Mouse (Mus musculus) ES-Bruce4 (cell line): ENCODE results near the gene Cabcoco1. TPM values are rescaled to one million over a fixed set of nuclear protein-coding genes. Genes with fewer than 3 reads are reported as not detected.

Experiments used
- H3K27ac ChIP-seq: 2 replicates; pipeline ENCODE4 v1.5.1; 2012; ENCODE audit warnings: low read length, inconsistent platforms; ENCODE audit not compliant: insufficient read depth
- H3K27me3 ChIP-seq: 2 replicates; pipeline ENCODE4 v1.6.1; 2012; ENCODE audit warnings: mild to moderate bottlenecking, low read length, inconsistent platforms; ENCODE audit not compliant: control insufficient read depth, poor library complexity, insufficient read depth, severe bottlenecking
- H3K36me3 ChIP-seq: 2 replicates; pipeline ENCODE4 v1.6.1; 2012; ENCODE audit warnings: inconsistent platforms, mild to moderate bottlenecking, low read length, moderate library complexity; ENCODE audit not compliant: control insufficient read depth, poor library complexity, insufficient read depth, severe bottlenecking
- H3K4me1 ChIP-seq: one replicate; pipeline ENCODE4 v1.8.1; 2011; ENCODE audit warnings: low read length; ENCODE audit not compliant: control insufficient read depth, insufficient read depth
- H3K4me3 ChIP-seq: 2 replicates; pipeline ENCODE4 v1.5.1; 2011; ENCODE audit warnings: low read depth, mild to moderate bottlenecking, low read length
- H3K9ac ChIP-seq: 2 replicates; pipeline ENCODE4 v1.6.1; 2012; ENCODE audit warnings: low read depth, mild to moderate bottlenecking, inconsistent platforms; ENCODE audit not compliant: poor library complexity, severe bottlenecking
- H3K9me3 ChIP-seq: replicated peaks from 2 replicates; pipeline ENCODE4 v1.6.1; 2012; ENCODE audit warnings: mild to moderate bottlenecking, low read length, inconsistent platforms; ENCODE audit not compliant: control insufficient read depth, poor library complexity, insufficient read depth, severe bottlenecking
- CTCF ChIP-seq: IDR thresholded peaks from one replicate; pipeline ENCODE4 v1.8.1; 2011; ENCODE audit warnings: low read depth, low read length
- EP300 ChIP-seq: IDR thresholded peaks from 2 replicates; pipeline ENCODE4 v1.6.1; 2011; ENCODE audit warnings: low read depth, low read length; ENCODE audit not compliant: insufficient read depth
- POLR2A ChIP-seq: IDR thresholded peaks from one replicate; pipeline ENCODE4 v1.8.1; 2011; ENCODE audit warnings: low read length; ENCODE audit not compliant: insufficient read depth
- polyA plus RNA-seq: library from polyadenylated mRNA; stranded (reverse); fragments of >200 nt; gene quantifications from 2 replicates; pipeline ENCODE4 v1.2.4, GENCODE M21; 2011; ENCODE audit warnings: low read depth; ENCODE audit not compliant: missing spikeins, insufficient read depth, insufficient read length

Cabcoco1 gene
- polyA plus RNA-seq, 1 experiment: not detected

DNA sequence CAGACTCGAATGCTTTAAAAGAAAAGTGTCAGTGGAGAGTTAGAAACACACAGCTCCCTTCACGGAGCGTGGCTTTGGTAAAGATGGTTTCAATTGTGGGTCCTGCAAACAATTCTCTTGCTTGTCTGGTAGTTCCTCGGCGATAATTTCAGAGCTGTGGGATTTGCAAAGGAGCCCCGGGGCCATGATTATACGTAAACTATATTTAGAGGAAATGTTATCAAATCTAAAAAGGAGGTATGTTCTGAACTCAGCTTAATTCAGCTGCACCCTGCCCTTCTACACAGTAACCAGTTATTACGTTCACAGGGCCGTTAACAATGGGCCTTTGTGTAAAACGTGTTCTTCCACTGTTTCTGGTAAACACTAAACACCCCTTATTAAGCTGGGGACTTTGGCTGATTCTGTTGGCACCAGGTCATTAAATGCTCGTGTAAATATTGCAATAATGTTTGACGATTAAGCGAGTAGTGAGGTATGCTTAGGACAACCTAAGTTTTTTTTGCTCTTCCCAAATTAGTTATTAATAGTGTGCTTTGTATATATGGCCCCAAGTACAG, 106.6 kb downstream of the Cabcoco1 start:
- H3K27ac ChIP-seq: no peak overlapping the region

DNA sequence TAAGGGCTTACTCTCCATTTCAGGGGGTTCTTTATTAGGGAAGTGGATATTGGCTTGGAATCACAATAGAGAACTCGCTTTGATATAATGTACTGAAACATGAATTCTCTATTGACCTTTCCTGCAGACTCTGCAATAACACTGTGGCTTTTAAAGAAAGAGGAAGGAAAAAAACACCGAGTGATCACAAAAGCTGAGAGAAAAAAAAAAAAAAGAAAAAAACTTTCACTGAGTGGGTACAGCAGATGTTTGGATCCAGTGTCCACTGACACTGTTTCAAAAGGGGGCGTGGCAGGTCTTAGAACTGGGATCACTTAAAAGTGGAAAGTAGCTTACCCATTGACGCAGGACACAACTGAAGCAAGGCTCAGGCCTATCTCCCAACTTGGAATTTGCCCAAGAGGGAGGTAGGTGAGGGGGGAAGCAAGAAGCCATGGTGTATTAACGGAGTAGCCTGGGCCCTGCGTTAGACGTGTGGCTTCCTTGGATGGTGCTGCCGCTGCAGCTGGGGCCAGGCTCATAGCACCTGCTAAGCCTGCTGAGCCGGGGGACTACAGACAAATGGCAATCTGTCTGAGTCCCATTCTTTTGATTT, 107.6 kb downstream of the Cabcoco1 start:
- Histone ChIP-seq H3K9ac (no peak overlapping the region), H3K9me3 (no peaks in the 10 kb centered on the region), H3K4me1 (no peaks in the 10 kb centered on the region), H3K27ac (no peak overlapping the region), H3K27me3 (no peaks in the 10 kb centered on the region), H3K4me3 (no peak overlapping the region), H3K36me3 (no peaks in the 10 kb centered on the region)
- no peak for TF ChIP-seq POLR2A
- TF ChIP-seq EP300: no peak
- TF ChIP-seq CTCF: no peak

More for the DNA sequence above, 106.6 kb downstream of the Cabcoco1 start:
- TF ChIP-seq EP300 (no peak), CTCF (no peak), POLR2A (no peak)
- no peaks in the 10 kb centered on the region for H3K27me3 ChIP-seq
- no peaks in the 10 kb centered on the region for H3K9me3 ChIP-seq
- no peak overlapping the region for H3K9ac ChIP-seq
- H3K4me3 ChIP-seq: no peak overlapping the region
- H3K36me3 ChIP-seq: no peaks in the 10 kb centered on the region
- no peaks in the 10 kb centered on the region for H3K4me1 ChIP-seq

DNA sequence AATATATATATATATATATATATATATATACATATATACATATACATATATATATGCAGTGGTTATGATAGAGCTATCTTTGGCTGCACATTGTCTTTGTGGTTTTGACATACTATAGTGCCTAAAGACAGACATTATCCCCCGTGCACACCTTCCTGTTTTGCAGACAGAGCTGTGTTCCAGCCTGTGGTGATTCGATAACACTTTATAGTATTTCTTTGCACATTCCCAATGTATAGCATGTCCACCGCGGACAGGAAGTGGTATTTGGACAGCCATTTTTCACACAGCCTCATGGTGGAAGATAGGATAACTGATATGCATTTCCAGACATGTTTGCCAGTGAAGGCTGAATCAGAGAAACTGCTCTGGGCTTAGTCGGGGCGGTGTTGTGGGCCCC, 110.3 kb downstream of the Cabcoco1 start:
- TF ChIP-seq CTCF: no peak
- TF ChIP-seq EP300: no peak
- no peak for TF ChIP-seq POLR2A
- H3K9ac ChIP-seq: no peak overlapping the region
- no peaks in the 10 kb centered on the region for H3K36me3 ChIP-seq
- no peak overlapping the region for H3K4me3 ChIP-seq
- H3K27ac ChIP-seq: no peak overlapping the region
- no peaks in the 10 kb centered on the region for H3K4me1 ChIP-seq
- no peaks in the 10 kb centered on the region for H3K27me3 ChIP-seq
- H3K9me3 ChIP-seq: no peaks in the 10 kb centered on the region

DNA sequence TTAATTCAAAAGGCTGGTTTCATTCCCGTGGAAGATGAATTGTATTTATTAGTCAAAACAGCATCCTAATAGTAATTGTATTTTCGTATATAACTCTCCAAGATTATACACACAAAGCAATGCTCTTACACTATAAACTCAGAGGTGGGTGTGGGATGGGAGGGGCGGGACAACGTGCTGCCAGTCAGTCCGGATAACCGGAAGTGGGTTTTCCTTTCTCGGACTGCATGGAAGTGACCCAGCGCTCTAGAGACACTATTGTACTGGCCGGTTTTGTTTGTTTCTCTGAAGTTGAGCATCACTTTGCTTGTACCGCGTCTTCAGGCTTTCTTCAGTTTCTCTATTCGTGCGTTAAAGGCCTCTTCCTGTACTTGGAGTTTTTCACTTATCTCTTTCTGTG, 110.8 kb downstream of the Cabcoco1 start:
- H3K9me3 ChIP-seq: no peaks in the 10 kb centered on the region
- no peaks in the 10 kb centered on the region for H3K4me1 ChIP-seq
- H3K27ac ChIP-seq: no peak overlapping the region
- no peaks in the 10 kb centered on the region for H3K36me3 ChIP-seq
- no peak overlapping the region for H3K9ac ChIP-seq
- no peak for TF ChIP-seq CTCF
- TF ChIP-seq EP300: no peak
- TF ChIP-seq POLR2A: no peak
- H3K27me3 ChIP-seq: no peaks in the 10 kb centered on the region
- H3K4me3 ChIP-seq: no peak overlapping the region

DNA sequence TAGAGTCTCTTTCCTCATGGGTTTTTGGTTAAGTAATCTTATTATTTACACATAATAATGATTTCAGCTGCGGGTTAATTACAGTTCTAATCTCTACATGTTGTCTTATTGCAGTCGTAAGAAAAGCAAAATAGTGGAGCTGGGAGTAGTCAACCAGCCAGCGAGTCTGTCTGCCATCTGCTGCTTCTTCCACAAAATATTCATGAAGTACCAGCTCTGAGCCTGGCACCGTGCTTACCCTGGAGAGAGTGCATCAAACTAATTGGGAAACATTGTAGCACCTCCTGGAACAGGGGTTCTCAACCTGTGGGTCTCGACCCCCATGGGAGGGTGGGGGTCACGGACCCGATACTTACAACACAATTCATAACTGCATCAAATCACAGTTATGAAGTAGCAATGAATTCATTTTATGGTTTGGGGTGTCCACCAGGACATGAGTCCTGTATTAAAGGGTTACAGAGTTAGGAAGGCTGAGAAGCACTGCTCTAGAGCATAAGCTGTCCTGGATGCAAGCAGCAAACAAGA, 121.2 kb downstream of the Cabcoco1 start:
- H3K36me3 ChIP-seq: no peaks in the 10 kb centered on the region

DNA sequence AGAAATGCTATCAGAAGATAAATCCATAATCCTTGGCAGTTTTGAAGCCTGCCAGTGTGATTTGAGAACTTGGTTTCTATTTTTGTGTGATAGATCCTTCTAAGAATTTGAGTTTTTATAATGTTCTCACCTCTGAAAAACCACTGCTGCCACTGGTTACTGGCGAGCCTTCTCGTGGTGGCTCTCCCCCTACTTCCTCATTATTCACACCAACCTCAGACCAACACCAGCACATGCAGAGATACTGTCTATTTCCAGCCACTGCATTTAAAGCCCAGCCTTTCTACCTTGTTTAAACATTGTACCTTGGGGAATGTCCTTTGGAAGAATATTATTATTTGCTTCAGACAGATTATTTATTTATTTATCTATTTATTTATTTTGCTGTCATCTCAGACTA, 121.8 kb downstream of the Cabcoco1 start:
- Histone ChIP-seq H3K9me3 (0 out of 2 replicates have a peak, but pooled peaks cover 2% of the 10 kb centered on the region), H3K4me1 (no peaks in the 10 kb centered on the region), H3K36me3 (no peaks in the 10 kb centered on the region), H3K27ac (no peak overlapping the region), H3K4me3 (no peak overlapping the region), H3K27me3 (no peaks in the 10 kb centered on the region; the same call in 1 of the 2 replicates), H3K9ac (no peak overlapping the region)
- no peak for TF ChIP-seq POLR2A
- TF ChIP-seq CTCF: no peak
- TF ChIP-seq EP300: no peak

More for the DNA sequence above, 121.2 kb downstream of the Cabcoco1 start:
- TF ChIP-seq POLR2A (no peak), EP300 (no peak), CTCF (no peak)
- no peaks in the 10 kb centered on the region; the same call in 1 of the 2 replicates for H3K27me3 ChIP-seq
- no peak overlapping the region for H3K4me3 ChIP-seq
- no peak overlapping the region for H3K27ac ChIP-seq
- no peak overlapping the region for H3K9ac ChIP-seq
- no peaks in the 10 kb centered on the region for H3K4me1 ChIP-seq
- 0 out of 2 replicates have a peak, but pooled peaks cover 2% of the 10 kb centered on the region for H3K9me3 ChIP-seq
